Mouse (Mus musculus) liver, embryonic 14.5 days (tissue): ENCODE measurements at regions not wholly inside any gene's neighbourhood (a gene's known extent, or its start where the extent isn't known, plus 50 kb on each side); places are given as distances from the start of the nearest gene placed in this dataset.
A peak's percentile ranks its signal among the peaks of the same experiment; 100 is the strongest.

ENCODE experiments used
- ATAC-seq: fragments of 200-750 bp; cut with Nextera tagmentation; 2 replicates; pipeline ENCODE4 v1.8.0; 2017; ENCODE audit warnings: moderate number of reproducible peaks, mild to moderate bottlenecking, moderate library complexity; ENCODE audit not compliant: insufficient read depth
- DNase-seq, 3 experiments: peaks; one replicate each; pipeline ENCODE4 v3.0.0-alpha.2; 2012 to 2013; ENCODE audit warnings: low read depth in 3 of 3, low spot score in 3 of 3
- H3K27ac ChIP-seq: fragments of 300-500 bp; sonication (generic); 2 replicates; pipeline ENCODE4 v1.5.1; 2014; ENCODE audit warnings: moderate library complexity, mild to moderate bottlenecking, control low read depth, inconsistent platforms
- H3K27me3 ChIP-seq: fragments of 300-500 bp; sonication (generic); 2 replicates; pipeline ENCODE4 v1.6.1; 2014; ENCODE audit warnings: mild to moderate bottlenecking, low read length, moderate library complexity; ENCODE audit not compliant: control insufficient read depth, insufficient read depth
- H3K36me3 ChIP-seq: fragments of 300-500 bp; sonication (generic); replicated peaks from 2 replicates; pipeline ENCODE4 v1.6.1; 2014; ENCODE audit warnings: low read depth; ENCODE audit not compliant: control insufficient read depth, insufficient read depth
- H3K4me1 ChIP-seq, 2 experiments: fragments of 200-500 bp in 1 of 2; fragments of 300-500 bp in 1 of 2; sonication (generic) in 1 of 2; replicated peaks; 2 replicates each; pipeline ENCODE4 v1.6.1; 2012 to 2014; ENCODE audit warnings: antibody characterized with exemption in 1 of 2, inconsistent platforms in 1 of 2, low read length in 1 of 2; ENCODE audit not compliant: control insufficient read depth in 2 of 2, insufficient read depth in 2 of 2
- H3K4me2 ChIP-seq: fragments of 300-500 bp; sonication (generic); 2 replicates; pipeline ENCODE4 v1.6.1; 2014; ENCODE audit warnings: low read depth, mild to moderate bottlenecking, control low read depth, moderate library complexity
- H3K4me3 ChIP-seq, 2 experiments: fragments of 200-500 bp in 1 of 2; fragments of 300-500 bp in 1 of 2; sonication (generic) in 1 of 2; 2 replicates each; pipeline ENCODE4 v1.5.1; 2012 to 2014; ENCODE audit warnings: low read depth in 2 of 2, low read length in 2 of 2, mild to moderate bottlenecking in 2 of 2, control low read depth in 1 of 2, inconsistent platforms in 1 of 2, moderate library complexity in 1 of 2; ENCODE audit not compliant: insufficient read depth in 1 of 2
- H3K9ac ChIP-seq: fragments of 300-500 bp; sonication (generic); replicated peaks from 2 replicates; pipeline ENCODE4 v1.6.1; 2014; ENCODE audit warnings: mild to moderate bottlenecking, control low read depth, moderate library complexity
- H3K9me3 ChIP-seq: fragments of 300-500 bp; sonication (generic); 2 replicates; pipeline ENCODE4 v1.6.1; 2016; ENCODE audit warnings: low read length, mixed read lengths; ENCODE audit not compliant: control insufficient read depth
- CTCF ChIP-seq: IDR thresholded peaks from 2 replicates; pipeline ENCODE4 v1.5.1; 2016; ENCODE audit warnings: antibody characterized with exemption, low read depth, control low read depth
- EP300 ChIP-seq: IDR thresholded peaks from 2 replicates; pipeline ENCODE4 v1.6.1; 2016; ENCODE audit warnings: antibody characterized with exemption, low read depth
- WGBS: fragments of 180-500 bp; shearing (Covaris S2); extraction: QIAGEN DNeasy Blood & Tissue Kit; methylation state at CpG from one replicate; pipeline ENCODE4 v1.1.7; 2014; ENCODE audit not compliant: insufficient replicate concordance; 5-methylcytosine and 5-hydroxymethylcytosine counted together

DNA sequence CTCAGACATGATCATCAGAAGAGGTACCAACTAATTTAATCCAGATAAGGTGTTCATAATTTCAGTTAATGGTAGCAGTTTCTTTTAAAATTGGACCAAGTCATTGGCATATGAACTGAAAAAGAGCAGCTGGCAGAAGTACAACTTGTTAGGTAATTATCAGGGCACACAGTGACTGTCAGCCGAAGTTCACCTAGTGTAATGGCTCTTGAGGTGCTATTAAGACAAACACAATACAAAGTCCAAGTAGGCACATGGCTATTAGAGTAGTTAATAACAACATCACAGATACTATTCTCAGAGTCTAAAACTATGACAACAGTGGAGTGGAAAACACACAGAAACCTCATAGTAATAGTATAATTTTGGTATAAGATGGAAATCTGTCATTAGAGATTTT, 730.7 kb downstream of the Slc22a22 start:
- no peak for ATAC-seq
- H3K27me3 ChIP-seq, result no peaks in the 10 kb centered on the region
- WGBS, result 47% methylated on average over 1 of the region's 1 CpGs
- no peaks in the 10 kb centered on the region for H3K4me1 ChIP-seq
- no peak overlapping the region for H3K4me2 ChIP-seq
- TF ChIP-seq CTCF (no peak), EP300 (no peak)
- H3K4me3 ChIP-seq, result no peak overlapping the region
- no peaks in the 10 kb centered on the region for H3K9me3 ChIP-seq
- no peak for DNase-seq
- no peak overlapping the region for H3K9ac ChIP-seq
- H3K36me3 ChIP-seq, result no peaks in the 10 kb centered on the region
- H3K27ac ChIP-seq, result no peak overlapping the region

DNA sequence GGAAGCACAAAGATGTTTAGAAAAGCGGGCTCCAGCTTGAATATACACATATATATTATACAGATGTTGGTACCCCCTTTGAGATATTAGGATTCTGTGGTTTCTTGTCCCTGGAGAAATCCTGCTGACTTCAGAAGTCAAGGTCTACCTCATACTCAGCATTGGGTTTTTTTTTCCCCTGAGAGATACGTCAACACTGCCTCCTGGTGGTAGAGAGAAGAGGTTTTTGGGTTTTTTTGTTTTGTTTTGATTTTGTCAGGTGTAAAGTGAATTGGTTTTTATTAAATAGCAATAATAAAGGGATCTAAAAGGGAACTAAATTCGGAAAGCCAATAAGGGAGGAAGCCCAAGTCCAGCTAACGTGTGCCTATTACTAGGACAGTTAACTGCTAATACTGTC, 732.5 kb downstream of the Slc22a22 start:
- H3K9ac ChIP-seq, result no peak overlapping the region
- no peak for ATAC-seq
- no peak for DNase-seq
- H3K36me3 ChIP-seq, result no peaks in the 10 kb centered on the region
- TF ChIP-seq EP300 (no peak), CTCF (peak; percentile 28; the same call in 1 of the 2 replicates)
- H3K4me3 ChIP-seq, result no peak overlapping the region
- H3K27ac ChIP-seq, result no peak overlapping the region
- H3K9me3 ChIP-seq, result no peaks in the 10 kb centered on the region
- H3K27me3 ChIP-seq, result no peaks in the 10 kb centered on the region
- no peak overlapping the region for H3K4me2 ChIP-seq
- H3K4me1 ChIP-seq, result no peaks in the 10 kb centered on the region
- 14% methylated on average over 4 of the region's 4 CpGs for WGBS
